Mouse (Mus musculus) Patski (cell line): Measurements from ENCODE around the gene Dis3l2. TPM values are rescaled to one million over a fixed set of nuclear protein-coding genes. Genes with fewer than 3 reads are reported as not detected.

Source experiments
- ATAC-seq: fragments of 100-300 bp; one replicate; pipeline ENCODE4 v1.8.0; 2021
- CTCF ChIA-PET: fragments of 350-600 bp; sonication (Branson Sonifier 250); formaldehyde crosslinking; loops from one replicate; lab custom pipeline; 2022; ENCODE audit warnings: inconsistent platforms; lab: Charles Lee
- POLR2A ChIA-PET: fragments of 350-600 bp; sonication (Branson Sonifier 250); formaldehyde crosslinking; loops from one replicate; lab custom pipeline; 2022; ENCODE audit warnings: antibody characterized with exemption, inconsistent platforms; lab: Charles Lee
- DNase-seq: peaks from one replicate; pipeline ENCODE4 v3.0.0-alpha.2; 2011; ENCODE audit warnings: low read depth, low spot score
- H3K27me3 ChIP-seq: fragments of 371-371 bp; one replicate; pipeline ENCODE4 v1.5.1; 2021
- CTCF ChIP-seq: fragments of 100-300 bp; IDR thresholded peaks from one replicate; pipeline ENCODE4 v1.5.1; 2021
- in situ Hi-C: fragments of 300-500 bp; cut with MboI; formaldehyde crosslinking; loops from 3 replicates; pipeline ENCODE4 v1.11.1; 2018; ENCODE audit warnings: low pct_unique_long_range_greater_than_20kb, mixed read lengths
- polyA plus RNA-seq: library from polyadenylated mRNA; unstranded; gene quantifications from one replicate; pipeline ENCODE4 v1.2.3, GENCODE M21; 2021

Dis3l2 gene
- polyA plus RNA-seq: 15.2 TPM

DNA sequence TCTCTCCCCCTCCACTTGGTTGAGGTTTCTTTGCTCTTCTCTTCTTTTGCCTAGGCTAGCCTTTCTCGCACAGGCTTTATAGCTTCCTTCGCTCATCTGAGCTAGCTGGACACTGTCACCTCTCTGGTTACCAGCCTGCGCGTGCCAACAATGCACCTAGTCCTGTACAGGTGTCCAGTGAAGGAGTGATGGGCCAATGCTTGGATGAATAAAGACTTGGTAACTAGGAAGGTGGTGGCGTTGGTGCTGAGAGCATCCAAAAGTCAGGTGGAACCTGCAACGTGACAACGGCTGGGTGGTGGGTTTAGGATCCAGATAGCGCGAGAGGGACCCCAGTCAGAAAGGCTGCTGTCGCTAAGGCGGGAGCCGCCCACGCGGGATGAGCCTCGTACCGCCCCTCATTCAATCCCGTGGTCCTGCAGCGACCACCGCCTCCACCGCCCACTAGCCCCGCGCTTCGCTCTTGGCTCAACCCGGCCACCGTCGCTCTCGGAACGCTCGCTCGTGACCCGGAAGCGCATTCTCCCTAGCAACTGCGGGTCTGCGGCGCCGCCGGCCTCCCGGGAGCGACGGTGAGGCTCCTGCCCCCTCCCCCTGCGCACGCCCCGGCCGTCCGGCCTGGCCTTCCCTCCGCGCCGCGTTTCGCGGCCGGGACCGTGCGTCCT lies at the start of gene Dis3l2:
TSS of gene Dis3l2 (plus strand) at position 509 of the 665 bp plus-strand sequence.
- in situ Hi-C loops: no loop called here
- no peaks in the 10 kb centered on the region for H3K27me3 ChIP-seq
- POLR2A ChIA-PET: no interaction called here
- DNase-seq: peak; percentile 22
- no peak for TF ChIP-seq CTCF
- peak; percentile 74 for ATAC-seq
- CTCF ChIA-PET: interaction anchor here (1.4 kb wide), 1 partner anchor 337 kb away, joined by 4 read pairs; no protein-coding TSS in a partner anchor

DNA sequence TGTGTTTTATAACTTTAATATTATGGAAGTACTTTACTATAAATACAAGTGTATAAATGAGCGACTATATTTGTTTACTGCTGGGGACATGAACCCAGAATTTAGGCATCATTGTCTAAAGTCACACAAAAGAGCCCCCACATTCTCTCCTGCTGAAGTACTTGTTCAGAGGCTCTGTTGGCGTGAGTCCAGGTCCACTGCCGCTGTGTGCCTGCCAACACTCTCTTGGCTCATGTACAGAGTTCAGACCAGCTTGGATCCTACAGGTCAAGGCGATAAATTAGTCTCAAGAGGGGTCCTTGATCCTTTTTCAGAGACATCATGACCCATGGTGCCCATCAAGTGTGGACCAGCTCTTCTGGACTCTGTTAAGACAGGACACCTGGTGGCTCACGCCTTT lies 46.5 kb upstream of the Dis3l2 start:
- DNase-seq: no peak
- no peak for TF ChIP-seq CTCF
- in situ Hi-C loops: no loop called here
- no peak for ATAC-seq
- H3K27me3 ChIP-seq: peaks cover 10% of the 10 kb centered on the region
- CTCF ChIA-PET: no interaction called here
- POLR2A ChIA-PET: no interaction called here

DNA sequence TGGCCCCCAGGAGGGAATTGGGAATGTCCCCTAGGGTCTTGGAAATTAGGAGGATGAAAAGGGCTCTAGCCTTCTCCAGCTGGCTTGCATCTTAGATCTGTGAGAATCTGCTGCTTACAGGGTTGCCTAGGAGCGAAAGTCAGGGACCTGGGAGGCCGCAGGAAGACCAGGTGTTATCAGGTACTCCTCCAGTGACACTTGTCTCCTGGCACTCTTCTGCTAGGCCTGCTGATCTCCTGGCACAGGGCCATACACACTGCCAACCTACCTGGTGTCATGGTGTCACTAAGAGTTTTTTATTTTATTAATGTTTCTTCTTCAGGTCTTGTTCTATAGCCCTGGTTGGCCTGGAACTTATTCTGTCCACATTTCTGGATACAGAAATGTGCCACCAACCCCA lies 38.5 kb upstream of the Dis3l2 start:
- peaks cover 28% of the 10 kb centered on the region for H3K27me3 ChIP-seq
- DNase-seq (no peak), ATAC-seq (no peak)
- ChIA-PET POLR2A (no interaction called here), CTCF (no interaction called here)
- in situ Hi-C loops: loop anchor here (5.0 kb wide), 2 partner anchors 377 to 522 kb away; no protein-coding TSS in a partner anchor
- TF ChIP-seq CTCF: no peak

DNA sequence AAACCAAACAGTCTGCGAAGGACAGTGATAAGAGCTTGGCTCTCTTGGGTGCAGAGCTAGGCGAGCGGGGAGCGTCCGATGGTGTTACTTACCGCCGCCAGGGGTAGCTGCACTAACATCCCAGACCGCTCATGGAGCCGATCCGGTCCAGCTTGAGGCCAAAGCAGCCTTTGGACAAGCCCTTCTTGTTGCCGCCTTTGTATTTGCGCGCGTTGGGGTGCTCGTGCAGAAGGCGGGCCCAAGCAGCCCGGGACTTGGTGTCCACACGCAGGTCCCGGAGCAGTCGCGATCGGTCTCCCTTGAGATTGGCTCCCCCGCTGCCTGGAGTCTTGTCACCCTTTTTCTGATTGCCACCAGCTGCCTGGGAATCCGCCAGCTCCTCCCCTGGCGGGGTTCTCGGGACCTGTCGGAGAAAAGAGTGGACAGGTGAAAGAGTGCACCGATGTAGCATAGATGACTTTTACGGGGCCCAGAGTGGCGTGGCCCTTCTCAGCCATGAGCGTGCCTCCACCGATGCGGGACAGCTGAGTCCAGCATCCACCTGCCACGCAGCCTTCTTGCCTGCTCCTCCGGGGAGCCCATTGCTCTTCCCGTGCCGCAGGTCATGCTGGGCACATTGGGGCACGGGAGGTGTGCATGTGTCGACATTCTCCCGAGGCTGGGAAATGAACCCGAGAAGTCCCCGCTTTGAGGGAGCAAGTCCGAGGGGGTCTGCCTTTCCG lies 33.9 kb upstream of the Dis3l2 start:
- POLR2A ChIA-PET: no interaction called here
- CTCF ChIA-PET: interaction anchor here (0.9 to 2.4 kb wide), 8 partner anchors 10 to 379 kb away, joined by 3 to 15 read pairs (median 4); no protein-coding TSS in a partner anchor
- TF ChIP-seq CTCF: no peak
- in situ Hi-C loops: loop anchor here (5.0 kb wide), 2 partner anchors 373 to 518 kb away; no protein-coding TSS in a partner anchor
- DNase-seq: no peak
- H3K27me3 ChIP-seq: peaks cover 46% of the 10 kb centered on the region
- ATAC-seq: peak; percentile 46

DNA sequence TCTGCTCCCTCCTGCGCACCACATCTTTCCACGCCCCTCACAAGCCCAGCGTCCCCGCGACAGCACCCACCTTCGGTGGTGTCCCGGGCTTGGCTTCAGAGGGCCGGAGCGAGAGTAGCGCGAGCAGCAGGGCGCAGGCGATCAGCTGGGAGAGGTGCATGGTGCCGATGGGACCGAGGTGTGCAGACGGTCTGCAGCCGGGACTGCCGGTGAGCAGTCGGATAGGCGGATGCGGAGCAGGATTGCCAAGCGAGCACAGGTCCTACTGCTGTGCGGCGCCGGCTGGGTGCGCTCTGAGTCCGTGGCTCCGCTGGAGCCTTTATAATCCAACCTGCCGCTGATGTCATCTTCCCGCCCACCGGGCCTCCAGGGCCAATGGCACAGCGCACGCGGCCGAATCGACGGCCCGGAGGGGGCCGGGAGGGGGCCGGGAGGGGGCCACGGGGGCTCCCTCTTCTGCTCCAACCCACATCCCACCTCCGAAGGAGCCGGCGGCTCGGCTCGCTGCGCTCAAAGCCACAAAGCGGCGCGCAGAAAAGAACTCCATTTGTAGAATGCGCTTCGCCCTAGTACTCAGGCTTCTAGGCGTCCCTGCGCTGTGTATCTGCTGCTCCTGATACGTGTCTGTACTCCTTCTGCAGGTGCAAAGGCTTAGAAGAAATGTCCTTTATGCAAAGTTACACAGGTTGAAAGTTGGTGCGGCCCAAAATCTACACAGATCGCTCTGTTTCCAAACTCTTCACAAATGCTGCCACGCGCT lies 33.1 kb upstream of the Dis3l2 start, which contains the start of gene Nppc:
TSS of gene Nppc (minus strand) at position 293 of the 760 bp plus-strand sequence.
- H3K27me3 ChIP-seq: peaks cover 46% of the 10 kb centered on the region
- TF ChIP-seq CTCF: no peak
- ATAC-seq: peak; percentile 33
- ChIA-PET POLR2A (no interaction called here), CTCF (interaction anchor here (0.9 to 2.4 kb wide), 6 partner anchors 11 to 376 kb away, joined by 3 to 15 read pairs (median 4); no protein-coding TSS in a partner anchor)
- DNase-seq: no peak
- in situ Hi-C loops: no loop called here

DNA sequence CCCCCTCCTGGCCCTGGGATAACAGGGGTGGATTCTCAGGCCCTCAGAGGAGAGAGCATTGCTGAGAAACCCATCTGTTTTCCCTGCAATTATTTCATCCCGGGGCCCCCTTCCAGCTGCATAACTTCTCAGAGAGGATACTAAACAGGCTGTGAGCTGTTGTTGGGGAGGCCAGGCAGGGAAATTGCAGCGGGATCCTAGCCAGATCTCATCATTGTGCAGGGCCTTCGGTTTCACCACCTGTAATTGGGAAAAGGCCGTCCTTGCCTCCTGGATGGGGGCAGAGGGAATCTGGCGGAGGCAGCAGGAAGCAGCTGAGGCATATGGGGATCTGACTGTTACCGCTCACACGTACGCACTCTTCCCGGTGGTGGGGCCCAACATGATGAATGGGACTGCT lies 29.2 kb upstream of the Dis3l2 start:
- in situ Hi-C loops: no loop called here
- CTCF ChIA-PET: interaction anchor here (3.8 kb wide), 1 partner anchor 367 kb away, joined by 23 read pairs; no protein-coding TSS in a partner anchor
- peaks cover 33% of the 10 kb centered on the region for H3K27me3 ChIP-seq
- ATAC-seq (no peak), DNase-seq (no peak)
- POLR2A ChIA-PET: no interaction called here
- TF ChIP-seq CTCF: no peak

DNA sequence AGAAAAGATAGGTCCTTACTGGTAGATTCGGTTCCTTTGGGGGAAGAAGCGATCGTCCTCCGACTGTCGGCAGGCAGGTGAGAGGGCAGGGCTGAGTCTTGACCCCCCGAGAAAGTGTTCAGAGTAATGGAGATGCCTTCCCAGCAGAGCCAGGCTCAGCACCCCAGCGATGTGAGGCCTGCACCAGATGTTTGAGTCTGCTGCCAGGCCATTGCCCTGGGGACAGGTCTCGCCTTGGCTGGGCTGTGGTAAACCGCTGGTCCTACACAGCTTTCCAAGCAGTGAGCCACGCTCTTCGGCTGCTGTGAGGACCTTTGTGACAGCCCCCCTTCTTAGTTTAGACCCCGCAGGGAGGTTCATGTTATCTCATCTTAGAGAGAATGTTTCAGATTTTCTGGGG lies 28.5 kb upstream of the Dis3l2 start:
- ChIA-PET POLR2A (interaction anchor here (0.7 kb wide), 1 partner anchor 380 kb away, joined by 3 read pairs; no protein-coding TSS in a partner anchor), CTCF (no interaction called here)
- in situ Hi-C loops: no loop called here
- no peak for DNase-seq
- ATAC-seq: no peak
- no peak for TF ChIP-seq CTCF
- peaks cover 27% of the 10 kb centered on the region for H3K27me3 ChIP-seq

DNA sequence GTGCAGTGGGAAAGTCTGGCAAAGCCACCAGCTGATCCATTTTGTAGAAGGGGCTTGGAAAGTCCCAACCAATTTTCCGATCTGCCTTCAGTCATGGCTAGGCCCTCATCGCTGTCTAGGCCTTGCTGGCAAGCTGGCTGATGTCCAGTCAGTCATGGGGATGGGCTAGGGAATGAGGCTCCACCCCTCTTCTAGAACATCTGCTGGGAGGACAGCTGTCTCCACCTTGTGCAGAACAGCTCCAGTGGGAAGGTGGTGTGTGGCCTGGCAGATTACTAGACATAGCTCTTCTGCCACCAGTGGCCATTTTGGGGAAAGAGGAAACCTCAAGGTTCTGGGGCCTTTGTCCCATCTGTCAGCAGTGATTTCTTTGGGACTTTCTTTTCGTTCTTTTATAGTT lies 26.0 kb upstream of the Dis3l2 start:
- in situ Hi-C loops: no loop called here
- DNase-seq: no peak

DNA sequence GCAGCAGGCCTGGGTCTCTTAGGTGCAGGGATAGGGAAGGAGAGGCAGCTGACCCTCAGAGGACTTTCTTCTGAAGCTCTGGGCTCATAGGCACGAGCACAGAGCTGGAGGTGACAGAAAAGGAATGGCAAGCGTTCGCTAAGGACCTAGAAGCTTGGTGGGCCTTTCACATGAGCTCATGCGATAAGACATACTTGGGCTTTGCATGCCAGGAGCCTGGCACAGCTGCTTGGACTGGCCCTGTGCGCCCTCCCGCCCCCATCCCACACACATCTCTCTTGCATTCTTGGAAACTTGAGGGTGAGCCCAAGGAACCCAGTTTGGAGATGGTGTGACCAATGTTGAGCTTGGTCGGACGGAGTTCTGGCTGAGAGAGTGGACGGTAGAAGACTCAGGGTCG lies 24.9 kb upstream of the Dis3l2 start:
- no peak for TF ChIP-seq CTCF
- in situ Hi-C loops: no loop called here
- H3K27me3 ChIP-seq: peaks cover 26% of the 10 kb centered on the region
- ChIA-PET CTCF (interaction anchor here (1.3 kb wide), 1 partner anchor 362 kb away, joined by 3 read pairs; no protein-coding TSS in a partner anchor), POLR2A (interaction anchor here (0.7 kb wide), 1 partner anchor 219 kb away, joined by 5 read pairs; no protein-coding TSS in a partner anchor)
- DNase-seq (no peak), ATAC-seq (no peak)

More for the DNA sequence above, 26.0 kb upstream of the Dis3l2 start:
- ChIA-PET CTCF (interaction anchor here (1.3 kb wide), 1 partner anchor 363 kb away, joined by 3 read pairs; no protein-coding TSS in a partner anchor), POLR2A (no interaction called here)
- TF ChIP-seq CTCF: no peak
- peaks cover 16% of the 10 kb centered on the region for H3K27me3 ChIP-seq
- ATAC-seq: no peak

DNA sequence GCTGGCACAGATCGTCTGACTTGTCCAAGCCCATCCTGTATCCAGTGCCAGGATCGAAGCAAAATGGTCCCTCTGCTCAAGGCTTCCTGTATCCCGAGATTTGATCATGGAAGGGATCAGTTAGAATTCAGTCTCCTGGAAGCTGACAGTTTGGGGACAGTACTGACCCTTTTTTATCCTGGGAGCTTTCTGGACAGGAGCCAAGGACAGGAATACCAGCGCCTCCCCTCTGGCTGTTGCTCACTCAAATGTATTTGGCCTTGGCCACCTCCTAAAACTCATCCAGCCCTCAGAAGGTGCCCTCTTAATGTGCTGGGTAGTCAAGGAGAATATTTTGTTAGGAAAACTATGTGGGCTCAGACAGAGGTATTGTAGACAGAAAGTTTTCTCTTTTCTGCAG lies 16.4 kb upstream of the Dis3l2 start:
- ChIA-PET CTCF (no interaction called here), POLR2A (no interaction called here)
- in situ Hi-C loops: no loop called here
- no peak for DNase-seq
- peaks cover 30% of the 10 kb centered on the region for H3K27me3 ChIP-seq
- ATAC-seq: no peak
- no peak for TF ChIP-seq CTCF
